Comparison of ENCODE assay signal across 23 mouse cellular contexts in the genomic region with DNA sequence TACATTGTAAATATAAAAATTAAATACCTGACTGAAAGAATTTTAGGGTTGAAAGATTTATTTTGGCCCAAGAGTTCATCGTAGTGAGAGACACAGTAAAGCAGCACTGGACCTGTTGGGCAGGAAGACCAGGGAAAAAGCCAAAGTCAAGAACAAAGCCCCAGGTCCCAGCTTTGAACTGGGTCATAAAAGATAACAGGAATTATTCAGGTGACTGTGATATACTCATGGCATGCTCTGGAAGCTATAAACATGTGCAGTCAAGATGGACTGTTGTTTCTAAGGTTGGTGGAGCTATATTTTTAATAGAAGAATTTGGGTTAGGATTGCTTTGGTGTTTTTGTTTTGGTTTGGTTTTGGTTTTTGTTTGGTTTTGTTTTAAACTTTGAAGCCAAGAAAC.
A peak's percentile ranks its signal among the peaks of the same experiment; 100 is the strongest.
DNase-seq lines count a peak whose midpoint lies in the region; ATAC-seq and TF ChIP-seq lines count a peak whose summit lies in the region.
"Had no signal": no experiment of that assay in that cellular context is flagged by ENCODE, and none has a peak within 500 bp of the region (broad histone marks: within the 10 kb centered on the region; RNA-seq: fewer than 3 reads in every experiment).

No protein-coding gene starts in this region.

- no peak for TF ChIP-seq CTCF in intestine, postnatal 0 days (IDR thresholded peaks at IDR 0.05; ENCODE audit: low read depth)

- DNase-seq in hindbrain, embryonic 10.5 days (ENCODE audit: low spot score): no peak
- no peak for DNase-seq in embryo, embryonic 10.5 days (ENCODE audit: low spot score)
- DNase-seq in cerebellum, adult 8-10 months: no peak
- DNase-seq: adrenal gland, adult 2 months; adrenal gland, postnatal 10 days; adrenal gland, postnatal 25 days; cerebellum, adult 11 months; cerebellum, adult 18-20 months; cerebellum, adult 9-10 months; cerebellum, postnatal 10 days; cerebellum, postnatal 25 days; embryo, embryonic 11 days had no signal

- no peak overlapping the region for H3K4me2 ChIP-seq in intestine, embryonic 15.5 days (replicated peaks)
- no peak overlapping the region for H3K4me2 ChIP-seq in intestine, postnatal 0 days (replicated peaks; ENCODE audit: low read depth)
- H3K4me2 ChIP-seq in intestine, embryonic 16.5 days (ENCODE audit: low read depth, low read length): no peak overlapping the region
- H3K4me2 ChIP-seq in limb, embryonic 12.5 days: no peak overlapping the region
- H3K4me2 ChIP-seq: embryonic facial prominence, embryonic 13.5 days; embryonic facial prominence, embryonic 15.5 days; forebrain, embryonic 12.5 days had no signal

- H3K9me3 ChIP-seq in intestine, embryonic 15.5 days: no peaks in the 10 kb centered on the region
- no peaks in the 10 kb centered on the region for H3K9me3 ChIP-seq in intestine, postnatal 0 days (ENCODE audit: control insufficient read depth)
- no peaks in the 10 kb centered on the region for H3K9me3 ChIP-seq in intestine, embryonic 16.5 days (ENCODE audit: control insufficient read depth, low read length)
- H3K9me3 ChIP-seq in limb, embryonic 12.5 days: no peaks in the 10 kb centered on the region
- no peaks in the 10 kb centered on the region for H3K9me3 ChIP-seq in hindbrain, embryonic 10.5 days
- H3K9me3 ChIP-seq: embryonic facial prominence, embryonic 13.5 days; embryonic facial prominence, embryonic 15.5 days; forebrain, embryonic 10.5 days; forebrain, embryonic 12.5 days had no signal

- no peaks in the 10 kb centered on the region for H3K36me3 ChIP-seq in intestine, embryonic 15.5 days
- H3K36me3 ChIP-seq in intestine, postnatal 0 days (ENCODE audit: control insufficient read depth, insufficient read depth): peaks cover 3% of the 10 kb centered on the region
- H3K36me3 ChIP-seq in intestine, embryonic 16.5 days (ENCODE audit: control insufficient read depth, insufficient read depth, low read length): no peaks in the 10 kb centered on the region
- H3K36me3 ChIP-seq in limb, embryonic 12.5 days: peaks cover 24% of the 10 kb centered on the region
- peaks cover 55% of the 10 kb centered on the region for H3K36me3 ChIP-seq in hindbrain, embryonic 10.5 days

- peaks cover 19% of the 10 kb centered on the region for H3K4me1 ChIP-seq in intestine, embryonic 15.5 days (replicated peaks)
- peaks cover 7% of the 10 kb centered on the region; the same call in 1 of the 2 replicates for H3K4me1 ChIP-seq in intestine, postnatal 0 days (replicated peaks; ENCODE audit: control insufficient read depth, insufficient read depth, low read length)
- H3K4me1 ChIP-seq in intestine, embryonic 16.5 days (ENCODE audit: control insufficient read depth, insufficient read depth, low read length): peaks cover 25% of the 10 kb centered on the region; the same call in 1 of the 2 replicates
- peaks cover 63% of the 10 kb centered on the region for H3K4me1 ChIP-seq in limb, embryonic 12.5 days (replicated peaks)
- H3K4me1 ChIP-seq in hindbrain, embryonic 10.5 days (replicated peaks): peaks cover 17% of the 10 kb centered on the region

- ATAC-seq in intestine, embryonic 15.5 days: peak; percentile 55
- no peak for ATAC-seq in intestine, postnatal 0 days
- peak; percentile 34 for ATAC-seq in intestine, embryonic 16.5 days
- ATAC-seq in limb, embryonic 12.5 days (ENCODE audit: insufficient number of reproducible peaks, insufficient read depth, low FRiP score, low TSS enrichment, low read depth): no peak
- ATAC-seq: forebrain, embryonic 14.5 days; forebrain, embryonic 16.5 days had no signal

- WGBS in intestine, embryonic 15.5 days: 67% methylated on average over 1 of the region's 1 CpGs
- 47% methylated on average over 1 of the region's 1 CpGs for WGBS in intestine, postnatal 0 days
- WGBS in intestine, embryonic 16.5 days: 59% methylated on average over 1 of the region's 1 CpGs
- 25% methylated on average over 1 of the region's 1 CpGs for WGBS in limb, embryonic 12.5 days
- WGBS in hindbrain, embryonic 10.5 days: 97% methylated on average over 1 of the region's 1 CpGs

- no peak overlapping the region for H3K4me3 ChIP-seq in intestine, embryonic 15.5 days (replicated peaks)
- H3K4me3 ChIP-seq in intestine, postnatal 0 days (ENCODE audit: low read depth, low read length): no peak overlapping the region
- no peak overlapping the region for H3K4me3 ChIP-seq in intestine, embryonic 16.5 days (ENCODE audit: low read length)
- H3K4me3 ChIP-seq in limb, embryonic 12.5 days (replicated peaks): no peak overlapping the region
- H3K4me3 ChIP-seq in hindbrain, embryonic 10.5 days: no peak overlapping the region
- H3K4me3 ChIP-seq: embryonic facial prominence, embryonic 13.5 days; embryonic facial prominence, embryonic 15.5 days; erythroblast, embryonic 14.5 days; forebrain, embryonic 10.5 days; forebrain, embryonic 12.5 days had no signal

- H3K27ac ChIP-seq in intestine, embryonic 15.5 days: no peak overlapping the region
- H3K27ac ChIP-seq in intestine, postnatal 0 days (ENCODE audit: low read depth, low read length): no peak overlapping the region
- H3K27ac ChIP-seq in intestine, embryonic 16.5 days (ENCODE audit: low read length): no peak overlapping the region
- peak overlapping the region; percentile 51; the same call in 1 of the 2 replicates for H3K27ac ChIP-seq in limb, embryonic 12.5 days
- H3K27ac ChIP-seq in hindbrain, embryonic 10.5 days: no peak overlapping the region
- H3K27ac ChIP-seq: forebrain, embryonic 10.5 days; forebrain, embryonic 12.5 days had no signal

- no peak overlapping the region for H3K9ac ChIP-seq in intestine, embryonic 15.5 days
- no peak overlapping the region for H3K9ac ChIP-seq in intestine, postnatal 0 days (ENCODE audit: low read depth, low read length)
- H3K9ac ChIP-seq in intestine, embryonic 16.5 days (ENCODE audit: low read depth, low read length): no peak overlapping the region
- H3K9ac ChIP-seq in limb, embryonic 12.5 days (replicated peaks): no peak overlapping the region
- H3K9ac ChIP-seq: embryonic facial prominence, embryonic 13.5 days; embryonic facial prominence, embryonic 15.5 days; forebrain, embryonic 12.5 days had no signal

- no peaks in the 10 kb centered on the region for H3K27me3 ChIP-seq in intestine, embryonic 15.5 days (replicated peaks)
- no peaks in the 10 kb centered on the region for H3K27me3 ChIP-seq in intestine, postnatal 0 days (replicated peaks; ENCODE audit: control insufficient read depth, insufficient read depth, low read length)
- H3K27me3 ChIP-seq in intestine, embryonic 16.5 days (replicated peaks; ENCODE audit: control insufficient read depth, insufficient read depth, low read length): no peaks in the 10 kb centered on the region
- H3K27me3 ChIP-seq in limb, embryonic 12.5 days: no peaks in the 10 kb centered on the region
- no peaks in the 10 kb centered on the region for H3K27me3 ChIP-seq in hindbrain, embryonic 10.5 days (ENCODE audit: insufficient read depth, poor library complexity, severe bottlenecking)
- H3K27me3 ChIP-seq: embryonic facial prominence, embryonic 13.5 days; embryonic facial prominence, embryonic 15.5 days; forebrain, embryonic 12.5 days had no signal

Comparison
In these comparisons a context has a peak if more than half of its experiments do, and no peak if none do; other contexts are left out.
1. ATAC-seq: peak in intestine, embryonic 15.5 days (single experiment) and intestine, embryonic 16.5 days (single experiment); none in intestine, postnatal 0 days (single experiment) and limb, embryonic 12.5 days (single experiment).